Mouse (Mus musculus) heart, adult 9 months (tissue): ENCODE data around the gene Mapk9.
"Not testable (repeated sequence)": the region's sequence is repeated elsewhere in the genome, so short reads cannot be mapped to it uniquely, and the experiment has no call there.

Experiments used
- DNase-seq, 2 experiments: peaks; one replicate each; pipeline ENCODE4 v3.0.0; 2022; ENCODE audit warnings: low spot score in 2 of 2

The Mapk9 gene

DNA sequence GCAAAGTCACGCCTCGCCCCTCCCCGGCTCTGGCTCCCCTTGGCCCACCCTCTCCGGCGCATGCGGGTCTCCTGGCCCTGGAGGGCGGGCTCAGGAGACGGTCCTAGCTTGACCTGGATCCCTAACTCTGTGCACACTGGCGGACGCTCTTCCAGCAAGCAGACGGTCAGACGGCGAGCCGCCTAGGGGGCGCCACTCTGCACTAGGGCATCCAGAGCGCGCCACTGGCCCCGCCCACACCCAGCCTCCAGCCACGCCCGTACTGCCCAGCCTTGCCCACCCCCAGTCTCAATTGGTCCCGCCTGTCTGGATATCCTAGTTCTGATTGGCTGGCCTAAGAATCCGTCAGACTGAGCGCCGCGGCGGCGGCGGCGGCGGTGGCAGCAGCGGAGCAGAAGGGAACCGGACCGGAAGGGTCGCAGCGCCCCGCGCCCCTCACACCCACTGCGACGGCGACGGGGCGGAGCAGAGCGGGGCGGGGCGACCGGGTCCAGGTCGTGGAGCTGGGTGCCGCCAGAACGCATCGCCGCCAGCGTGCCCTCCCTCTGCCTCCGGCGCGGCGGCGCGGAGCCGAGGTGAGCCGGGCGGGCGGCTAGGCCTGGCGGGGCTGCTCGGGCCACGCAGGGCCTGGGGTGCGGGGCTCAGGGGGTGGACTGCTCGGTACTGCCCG, at the start of gene Mapk9:
Mapk9 (plus strand) TSS at position 351 of the 670 bp plus-strand sequence.
- peak; percentile 96 to 98 for DNase-seq

DNA sequence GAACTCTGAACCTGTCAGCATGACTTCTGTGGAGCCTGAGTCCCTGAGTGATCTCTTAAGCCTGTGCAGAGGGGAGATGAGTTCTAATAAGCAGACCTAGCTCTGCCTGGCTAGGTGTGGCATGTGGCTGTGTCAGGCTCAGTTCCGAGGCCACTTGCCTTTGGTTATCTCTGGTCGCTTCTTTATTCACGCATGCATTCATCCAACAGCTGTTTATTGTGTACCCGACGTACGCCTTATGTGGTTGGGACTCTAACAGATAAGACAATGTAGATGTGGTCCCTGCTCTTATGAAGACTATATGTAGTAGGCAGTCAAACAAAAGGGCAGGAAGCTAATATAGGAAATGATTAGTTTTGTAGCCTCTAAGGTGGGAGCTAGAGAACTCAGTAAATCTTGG, 47.6 kb upstream of the Mapk9 start:
- DNase-seq: no peak

DNA sequence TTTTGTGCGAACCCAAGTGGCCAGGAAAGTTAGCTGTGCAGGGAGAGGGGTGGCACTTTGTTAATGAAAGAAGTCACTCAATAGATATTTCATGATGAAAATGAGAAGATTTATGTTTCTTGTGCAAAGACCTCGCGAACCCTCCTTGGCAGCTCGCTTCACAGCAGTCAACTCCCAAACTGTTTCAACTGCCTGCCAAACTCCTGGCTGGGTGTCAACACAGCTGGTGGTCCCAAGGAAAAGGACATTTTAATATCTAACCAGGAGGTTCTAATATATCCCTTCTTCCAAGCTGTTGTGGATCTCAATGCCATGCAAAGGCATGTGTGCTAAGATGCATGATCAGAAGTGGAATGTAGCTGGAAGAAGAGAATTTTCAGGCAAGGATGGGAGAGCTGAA, 45.0 kb upstream of the Mapk9 start:
- no peak for DNase-seq

DNA sequence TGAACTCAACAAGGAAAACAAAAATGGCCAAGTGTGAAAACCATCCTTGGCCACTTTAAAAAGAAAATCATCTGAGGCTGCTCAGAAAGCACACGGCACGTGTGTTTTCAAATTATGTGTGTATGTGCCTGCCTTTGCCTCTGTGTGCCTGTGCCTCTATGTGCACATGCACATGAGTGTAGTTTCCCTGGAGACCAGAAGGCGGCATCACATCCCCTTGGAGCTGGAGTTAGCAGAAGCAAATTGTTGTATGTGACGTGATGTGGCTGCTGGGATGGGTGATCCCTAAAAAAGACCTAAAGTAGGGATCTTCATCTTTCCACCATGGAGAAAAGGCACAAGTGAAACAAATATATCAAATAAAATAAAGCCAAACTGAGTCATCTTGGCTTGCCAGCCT, 42.8 kb upstream of the Mapk9 start:
- no peak for DNase-seq

DNA sequence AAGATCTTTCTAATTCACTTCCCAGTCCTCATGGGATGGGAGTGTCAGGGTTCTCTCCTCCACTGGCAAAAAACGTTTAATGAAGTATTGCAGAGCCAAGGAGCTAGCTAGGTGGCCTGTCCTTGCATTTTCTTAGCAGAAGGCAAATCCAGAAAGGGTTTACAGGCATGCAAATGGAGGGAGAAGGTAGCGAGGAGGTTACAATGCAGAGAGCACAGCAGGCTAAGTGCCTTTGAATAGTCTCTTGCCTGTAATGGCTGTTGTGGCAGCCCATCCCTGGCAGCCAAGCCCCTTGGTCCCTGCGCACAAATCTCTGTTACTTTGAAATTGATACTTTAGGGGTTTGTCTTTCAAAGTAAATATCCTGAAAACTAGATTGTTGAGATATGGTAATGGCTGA, 40.3 kb upstream of the Mapk9 start:
- DNase-seq: no peak

DNA sequence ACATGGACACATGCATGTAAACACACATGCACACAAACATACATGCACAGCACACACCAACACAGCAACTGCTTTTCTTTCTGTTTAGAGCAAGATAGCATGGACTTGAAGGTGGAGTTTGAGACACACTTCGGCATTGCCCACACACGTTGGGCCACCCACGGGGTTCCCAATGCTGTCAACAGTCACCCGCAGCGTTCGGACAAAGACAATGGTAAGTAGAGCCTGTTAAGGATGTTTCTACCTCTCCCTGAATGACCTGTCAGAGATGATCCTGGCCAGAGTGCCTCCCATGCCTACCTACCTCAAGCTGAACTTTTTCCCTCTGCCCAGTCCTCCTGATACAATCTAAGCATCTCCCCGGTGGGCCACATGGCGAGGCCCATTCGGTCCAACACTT, 37.6 kb upstream of the Mapk9 start:
- DNase-seq: no peak

DNA sequence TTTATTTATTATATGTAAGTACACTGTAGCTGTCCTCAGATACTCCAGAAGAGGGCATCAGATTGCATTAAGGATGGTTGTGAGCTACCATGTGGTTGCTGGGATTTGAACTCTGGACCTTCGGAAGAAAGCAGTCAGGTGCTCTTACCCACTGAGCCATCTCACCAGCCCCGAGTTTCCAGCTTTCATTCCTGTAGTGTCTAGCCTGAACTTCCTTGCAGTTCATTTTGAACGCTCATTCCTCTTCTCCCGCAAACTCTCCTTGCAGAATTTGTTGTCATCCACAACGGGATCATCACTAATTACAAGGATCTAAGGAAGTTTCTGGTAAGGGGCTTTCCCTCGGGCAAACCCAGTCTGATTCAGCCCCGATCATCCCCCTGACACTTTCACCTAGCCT, 35.9 kb upstream of the Mapk9 start:
- DNase-seq: not testable (repeated sequence)

DNA sequence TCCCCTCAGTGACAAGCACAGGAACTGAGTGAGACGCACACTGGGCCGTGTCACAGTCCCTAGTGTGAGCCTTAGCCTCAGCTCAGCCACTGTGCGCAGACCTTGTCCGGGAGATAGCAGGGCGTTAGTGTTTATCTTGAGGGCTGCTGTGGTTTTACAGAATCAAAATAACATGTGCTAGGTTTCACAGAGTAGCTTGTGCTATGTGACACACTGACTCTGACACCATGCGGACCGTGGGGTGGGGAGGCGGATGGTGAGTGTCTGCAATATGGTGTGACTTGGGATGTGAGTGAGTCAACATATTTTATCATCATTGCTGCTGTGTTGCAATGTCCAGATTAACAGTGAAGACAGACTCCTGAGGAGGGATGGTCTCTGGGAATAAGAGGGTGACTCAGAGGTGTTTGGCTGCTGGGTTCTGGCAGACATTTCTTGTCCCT, 35.4 kb upstream of the Mapk9 start:
- DNase-seq: peak; percentile 81

DNA sequence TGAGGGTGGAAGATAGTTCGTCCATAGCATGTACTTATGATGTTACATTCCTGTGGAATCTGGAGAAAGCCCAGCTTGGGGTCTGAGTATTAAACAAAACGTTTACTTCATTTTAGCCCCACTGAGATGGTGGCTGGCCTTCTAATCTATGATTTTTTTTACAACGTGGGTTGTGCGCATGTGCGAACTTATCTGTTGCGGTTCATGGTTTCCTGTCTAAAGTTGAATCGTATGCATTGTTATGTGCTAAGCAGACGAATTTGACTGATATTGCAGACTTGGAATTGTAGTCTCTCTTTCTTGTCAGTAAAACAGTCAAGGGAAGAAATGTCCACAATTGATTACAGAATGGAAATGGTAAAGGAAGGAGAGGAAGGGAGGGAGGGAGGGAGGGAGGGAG, 34.7 kb upstream of the Mapk9 start:
- DNase-seq: no peak

DNA sequence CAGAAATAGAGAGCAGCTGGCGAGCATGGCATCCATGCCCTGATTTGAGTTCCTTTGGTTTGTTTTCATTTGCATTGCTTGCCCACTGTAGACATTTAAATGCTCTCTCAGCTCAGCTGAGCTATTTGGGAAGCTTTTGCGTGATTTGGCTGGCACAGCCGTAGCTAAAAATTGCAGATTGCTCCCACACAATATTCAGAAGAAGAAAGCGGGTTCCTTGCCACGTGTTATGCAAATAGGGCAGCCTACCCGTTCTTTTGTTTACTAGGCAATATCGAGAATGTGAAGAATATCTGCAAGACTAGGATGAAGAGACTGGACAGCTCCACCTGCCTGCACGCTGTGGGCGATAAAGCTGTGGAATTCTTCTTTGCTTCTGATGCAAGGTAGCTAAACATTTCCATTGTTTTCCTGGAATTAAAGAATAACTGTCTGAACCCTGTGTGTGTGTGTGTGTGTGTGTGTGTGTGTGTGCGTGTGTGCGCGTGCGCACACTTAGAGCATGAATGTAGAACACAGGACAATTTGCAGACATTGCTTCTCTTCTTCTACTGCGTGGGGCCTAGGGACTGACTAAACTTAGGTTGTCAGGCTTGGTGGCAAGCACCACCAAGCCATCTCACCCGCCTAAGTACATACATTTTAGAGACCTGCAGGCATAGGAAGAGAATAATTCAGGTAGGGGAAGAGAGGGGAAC, 27.5 kb upstream of the Mapk9 start:
- no peak for DNase-seq

DNA sequence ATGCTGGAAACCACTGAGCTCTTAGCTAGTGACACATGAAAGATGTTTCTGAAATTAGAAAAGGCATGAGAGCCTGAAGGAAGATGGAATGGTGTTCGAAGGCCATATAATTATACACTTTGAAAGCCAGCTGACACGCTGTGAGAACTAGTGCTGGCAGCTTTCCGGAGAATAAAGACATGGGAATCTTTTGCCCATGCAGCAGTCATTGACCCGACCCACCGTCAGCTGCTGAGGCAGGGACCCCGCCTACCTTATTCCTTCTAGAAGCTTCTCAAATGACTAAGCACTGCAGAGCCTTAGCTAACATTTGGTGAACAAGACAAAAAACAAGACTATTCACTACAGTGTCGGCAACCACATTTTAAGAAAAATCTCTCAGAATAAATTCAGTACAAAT, 26.9 kb upstream of the Mapk9 start:
- no peak for DNase-seq

DNA sequence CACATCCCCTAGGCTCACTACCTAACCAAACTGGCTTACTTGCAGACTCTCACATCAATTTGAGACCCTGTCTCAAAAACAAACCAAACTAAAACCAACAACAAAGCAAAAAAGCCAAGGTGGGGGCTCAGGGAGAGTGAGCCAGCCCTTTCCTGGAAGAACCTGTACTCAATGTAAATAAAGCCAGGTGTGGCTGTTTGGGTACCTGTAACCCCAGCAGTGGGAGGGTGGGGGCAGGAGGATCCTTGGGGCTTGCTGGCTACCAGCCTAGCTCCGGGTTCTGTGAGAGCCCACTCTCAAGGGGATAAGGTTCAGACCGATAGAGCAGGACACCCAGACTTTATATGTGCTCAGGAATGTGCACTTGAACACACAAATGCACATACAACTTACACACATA, 25.6 kb upstream of the Mapk9 start:
- DNase-seq: no peak

DNA sequence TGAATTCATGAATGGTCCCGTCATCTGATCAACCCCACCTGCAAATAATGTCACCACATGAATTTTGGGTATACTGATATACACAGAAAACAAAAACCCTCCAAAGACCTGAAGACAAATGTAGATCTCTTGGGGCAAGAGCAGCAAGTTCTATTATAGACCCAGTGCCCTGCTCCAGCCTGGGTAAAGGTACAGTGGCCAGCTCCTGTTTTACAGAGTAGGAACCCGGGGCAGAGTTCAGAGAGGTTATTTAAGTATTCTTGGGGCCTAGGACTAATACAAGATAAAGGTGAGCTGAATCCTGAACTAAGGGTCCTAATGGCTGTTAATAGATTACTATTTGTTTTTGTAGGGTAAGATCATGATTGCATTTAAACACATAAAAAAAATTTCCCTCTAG, 25.0 kb upstream of the Mapk9 start:
- DNase-seq: no peak

DNA sequence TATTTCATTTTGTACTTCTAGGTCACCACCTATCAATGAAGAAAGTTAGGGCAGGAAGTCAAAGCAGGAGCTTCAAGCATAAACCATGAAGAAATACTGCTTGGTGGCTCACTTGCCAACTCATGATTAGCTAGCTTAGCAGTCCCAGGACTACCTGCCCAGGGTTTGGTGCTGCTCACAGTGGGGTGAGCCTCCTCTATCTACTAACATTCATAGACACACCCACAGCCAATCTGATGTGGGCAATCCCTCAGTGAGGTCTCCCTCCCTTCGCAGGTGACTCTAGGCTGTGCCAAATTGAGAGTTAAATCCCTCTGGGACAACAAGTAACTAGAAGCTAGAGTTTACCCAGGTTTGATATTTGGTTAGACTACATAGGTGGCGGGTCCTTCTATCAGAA, 24.2 kb upstream of the Mapk9 start:
- DNase-seq: no peak

DNA sequence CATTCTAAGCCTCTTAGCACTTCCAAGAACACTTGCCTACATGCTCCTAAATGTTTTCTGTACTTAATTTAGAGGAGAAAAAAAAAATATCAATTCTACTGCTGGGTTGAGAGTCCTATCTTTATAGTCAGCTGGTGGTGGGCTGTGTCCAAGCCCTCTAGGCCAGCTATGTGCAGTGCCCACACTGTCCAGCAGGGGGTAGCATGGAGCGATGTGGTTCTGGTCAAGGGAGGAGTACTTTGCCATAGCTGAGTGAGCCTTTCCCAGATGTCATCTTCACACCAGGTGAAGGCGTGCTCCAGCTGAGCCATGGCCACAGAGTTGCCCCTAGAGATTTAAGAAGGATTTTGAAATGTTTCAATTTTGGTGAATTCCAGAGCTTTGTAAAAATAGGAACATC, 21.7 kb upstream of the Mapk9 start:
- peak; percentile 41 to 62 for DNase-seq

DNA sequence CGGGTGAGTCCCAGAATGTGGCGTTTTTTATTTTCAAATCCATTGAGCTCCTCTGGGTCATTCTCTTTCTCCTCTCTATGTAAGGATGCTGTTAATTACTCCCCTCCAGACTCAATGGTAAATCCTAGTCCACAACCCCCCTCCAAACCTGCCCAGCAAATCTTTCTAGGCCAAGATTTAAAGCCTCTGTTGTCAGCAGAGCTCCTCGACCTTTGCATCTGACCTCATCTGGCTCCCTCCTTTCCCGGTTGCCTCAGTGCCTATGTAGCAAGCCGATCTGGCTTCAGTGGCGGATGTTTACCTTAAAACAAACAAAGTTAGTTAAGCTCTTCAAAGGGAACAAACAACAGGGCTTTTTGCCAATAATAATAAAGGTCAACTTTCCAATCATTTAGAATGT, 19.3 kb upstream of the Mapk9 start:
- DNase-seq: no peak

DNA sequence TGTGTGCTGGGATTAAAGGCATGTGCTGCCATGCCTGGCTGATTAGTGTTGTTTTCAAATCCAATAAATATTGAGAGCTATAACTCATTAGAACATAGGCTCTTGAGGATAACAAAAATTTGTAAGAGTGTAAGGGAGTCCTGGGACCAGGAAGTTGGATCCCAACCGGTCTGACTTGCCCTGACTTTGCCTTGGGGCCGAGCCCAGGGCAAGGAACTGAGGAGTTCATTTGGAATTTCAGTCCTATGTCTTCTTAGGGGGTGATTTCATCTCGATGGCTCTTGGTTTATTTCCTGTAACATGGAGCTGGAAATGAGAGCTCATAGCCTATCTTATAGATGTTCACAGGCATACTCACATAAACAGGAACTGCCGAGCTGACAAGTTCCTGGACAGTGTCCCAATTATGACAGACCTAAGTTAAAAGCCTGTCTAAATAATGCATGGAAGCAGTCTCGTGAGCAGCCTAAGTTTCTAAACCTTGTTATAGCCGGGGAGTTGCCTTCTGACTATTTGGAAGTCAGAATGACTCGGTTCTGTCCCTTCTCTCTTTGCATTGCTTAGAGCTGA, 17.3 kb upstream of the Mapk9 start:
- no peak for DNase-seq

DNA sequence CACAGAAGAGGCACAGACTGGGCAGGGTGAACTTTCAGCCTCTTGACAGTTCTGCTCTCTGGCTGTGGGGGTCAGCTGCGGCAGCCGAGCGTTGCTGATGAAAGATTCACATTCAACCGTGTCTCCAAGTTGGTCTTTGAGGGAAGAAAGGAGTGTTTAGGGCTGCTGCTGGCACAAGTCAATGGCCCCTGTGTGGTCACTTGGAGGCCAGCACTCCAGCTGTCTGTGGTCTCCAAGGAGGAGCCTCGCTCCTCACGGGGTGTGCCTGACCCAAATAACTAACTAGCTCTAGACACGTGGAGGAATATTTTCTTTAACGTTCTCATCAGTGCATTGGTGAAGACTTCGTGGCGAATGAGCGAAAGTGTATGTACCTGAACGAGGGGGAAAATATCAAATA, 14.6 kb upstream of the Mapk9 start:
- DNase-seq: peak in 1 of 2 experiments; percentile 26

DNA sequence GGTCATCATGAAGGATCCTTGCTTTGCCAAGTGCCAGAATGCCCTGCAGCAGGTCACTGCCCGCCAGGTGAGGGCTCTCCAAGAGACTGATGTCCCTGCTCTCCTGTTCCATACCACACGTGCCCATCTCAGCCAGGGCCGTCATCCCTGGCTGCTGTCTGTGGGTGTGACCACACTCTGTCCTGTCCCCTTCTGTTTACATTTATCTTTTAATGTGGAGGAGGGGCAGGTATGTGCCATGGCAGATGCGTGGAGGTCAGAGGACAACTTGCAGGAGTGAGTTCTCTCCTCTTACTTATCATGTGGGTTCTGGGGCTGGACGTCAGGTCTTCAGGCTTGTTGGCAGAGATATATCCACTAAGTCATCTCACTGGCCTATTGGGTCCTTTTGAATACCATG, 13.6 kb upstream of the Mapk9 start:
- DNase-seq: no peak

DNA sequence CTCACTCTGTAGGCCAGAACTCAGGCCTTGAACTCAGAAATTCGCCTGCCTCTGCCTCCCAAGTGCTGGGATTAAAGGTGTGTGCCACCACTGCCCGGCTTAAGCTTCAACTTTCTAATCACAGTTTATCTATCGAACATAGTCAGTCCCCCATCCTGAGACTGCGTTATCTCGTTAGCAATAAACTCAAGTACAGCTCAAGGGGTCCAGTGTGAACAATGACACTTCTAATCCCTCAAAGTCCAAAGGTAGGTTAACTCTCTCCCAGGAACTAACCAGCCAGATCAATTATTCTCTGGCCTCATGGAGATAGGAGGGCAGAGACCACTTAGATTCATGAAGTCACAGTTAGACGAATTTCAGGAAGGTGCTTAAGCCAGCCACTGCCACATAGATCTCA, 12.3 kb upstream of the Mapk9 start:
- DNase-seq: no peak

DNA sequence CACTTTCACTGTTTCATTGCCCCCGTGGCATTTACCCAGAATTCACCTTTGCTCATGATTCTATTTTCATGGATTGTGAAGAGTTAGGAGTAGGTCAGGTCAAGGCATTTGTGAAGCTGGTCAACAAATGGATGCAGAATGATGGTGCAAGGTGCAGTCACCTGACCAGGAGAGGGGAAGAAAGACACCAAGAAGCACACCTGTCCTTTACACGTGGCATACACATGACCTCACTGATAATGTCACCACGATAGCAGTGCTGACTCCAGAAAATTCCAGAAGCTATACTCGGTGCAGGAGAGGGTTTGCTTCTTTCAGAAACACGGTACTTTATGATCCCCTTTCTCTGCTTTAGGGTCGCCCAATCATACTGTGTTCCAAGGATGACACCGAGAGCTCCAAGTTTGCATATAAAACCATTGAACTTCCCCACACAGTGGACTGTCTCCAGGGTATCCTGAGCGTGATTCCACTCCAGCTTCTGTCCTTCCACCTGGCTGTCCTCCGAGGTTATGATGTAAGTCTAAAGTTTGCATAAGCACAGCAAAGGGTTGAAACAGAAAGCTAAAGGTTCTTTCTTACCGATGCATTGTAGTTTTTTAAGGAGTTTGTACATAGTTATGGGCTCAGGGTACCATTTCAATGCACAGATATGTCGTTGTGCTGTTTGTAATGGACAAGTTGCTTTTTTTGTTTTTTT, 11.1 kb upstream of the Mapk9 start:
- DNase-seq: no peak

DNA sequence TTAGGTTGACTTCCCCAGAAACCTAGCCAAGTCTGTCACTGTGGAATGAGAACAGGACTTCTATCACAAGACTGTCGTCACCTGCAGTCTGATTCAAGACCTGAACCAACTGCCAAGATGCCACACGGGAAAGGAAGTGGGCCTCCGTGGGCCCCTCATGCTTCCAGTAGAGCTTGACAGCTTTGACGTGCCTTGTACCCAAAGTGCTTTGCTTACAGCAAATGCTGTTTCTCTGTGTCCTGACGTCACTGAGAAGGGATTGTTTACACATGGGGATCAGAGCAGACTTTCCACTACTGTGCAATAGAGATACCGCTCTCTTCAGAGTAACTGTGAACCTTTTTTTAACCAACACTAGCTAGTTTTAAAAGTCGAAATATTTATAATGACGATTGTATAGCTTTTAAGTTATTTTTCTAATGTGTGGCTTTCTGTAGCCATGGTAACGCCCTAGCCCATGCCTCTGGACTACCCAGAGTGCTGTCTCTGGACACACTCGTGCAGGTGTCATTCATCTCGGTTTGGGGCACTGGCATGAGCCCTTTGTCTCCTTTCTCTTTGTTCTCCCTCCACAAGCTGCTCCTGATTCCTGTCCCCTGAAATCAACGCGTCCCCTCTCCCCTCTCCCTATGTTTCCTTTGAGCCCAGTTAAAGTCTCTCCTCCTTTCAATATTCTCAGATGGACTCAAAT, 8.7 kb upstream of the Mapk9 start:
- DNase-seq: no peak
